Mouse (Mus musculus) heart, adult 2 months (tissue): ENCODE results near the gene Insrr. TPM values are rescaled to one million over a fixed set of nuclear protein-coding genes. Genes with fewer than 3 reads are reported as not detected.

Experiments
- DNase-seq, 2 experiments: peaks; one replicate each; pipeline ENCODE4 v3.0.0; 2021
- H3K27ac ChIP-seq: fragments of 200-600 bp; 2 replicates; pipeline ENCODE4 v1.8.1; 2022
- H3K27me3 ChIP-seq: fragments of 200-500 bp; 2 replicates; pipeline ENCODE4 v1.6.1; 2012; ENCODE audit warnings: mild to moderate bottlenecking, low read length, inconsistent platforms, mixed read lengths; ENCODE audit not compliant: control insufficient read depth, insufficient read depth
- H3K36me3 ChIP-seq: fragments of 200-500 bp; 2 replicates; pipeline ENCODE4 v1.6.1; 2012; ENCODE audit warnings: low read length, inconsistent platforms; ENCODE audit not compliant: control insufficient read depth, insufficient read depth
- H3K4me1 ChIP-seq: fragments of 200-500 bp; 2 replicates; pipeline ENCODE4 v1.6.1; 2011; ENCODE audit warnings: low read length; ENCODE audit not compliant: control insufficient read depth, insufficient read depth
- H3K4me3 ChIP-seq: fragments of 200-600 bp; 2 replicates; pipeline ENCODE4 v1.8.1; 2022
- H3K79me2 ChIP-seq: fragments of 200-500 bp; replicated peaks from 2 replicates; pipeline ENCODE4 v1.6.1; 2012; ENCODE audit warnings: mild to moderate bottlenecking, inconsistent platforms, low read length, moderate library complexity, mixed read lengths; ENCODE audit not compliant: control insufficient read depth, insufficient read depth
- H3K9ac ChIP-seq: fragments of 200-500 bp; 2 replicates; pipeline ENCODE4 v1.6.1; 2012; ENCODE audit warnings: low read depth, mild to moderate bottlenecking, control low read depth, inconsistent platforms, low read length, mixed read lengths
- CTCF ChIP-seq: fragments of 200-600 bp; IDR thresholded peaks from 2 replicates; pipeline ENCODE4 v1.8.1; 2022; ENCODE audit warnings: antibody characterized with exemption, mild to moderate bottlenecking, moderate library complexity
- EP300 ChIP-seq: fragments of 200-500 bp; IDR thresholded peaks from 2 replicates; pipeline ENCODE4 v1.6.1; 2011; ENCODE audit warnings: low read depth, low read length, control low read depth; ENCODE audit not compliant: insufficient read depth
- POLR2A ChIP-seq: fragments of 200-500 bp; IDR thresholded peaks from 2 replicates; pipeline ENCODE4 v1.6.1; 2011; ENCODE audit warnings: mild to moderate bottlenecking, low read depth, low read length, control low read depth; ENCODE audit not compliant: insufficient read depth
- WGBS: fragments of 180-500 bp; shearing (Covaris S2); methylation state at CpG from one replicate; pipeline ENCODE4 v1.1.7; 2018; 5-methylcytosine and 5-hydroxymethylcytosine counted together
- intact Hi-C: fragments of 180-260 bp; cut with DNase I; formaldehyde crosslinking; loops from one replicate; pipeline ENCODE4 v1.15.1; 2025
- polyA plus RNA-seq: library from polyadenylated mRNA; depleted of rRNA; stranded (reverse); fragments of >200 nt; gene quantifications from 2 replicates; pipeline ENCODE4 v1.2.3, GENCODE M21; 2012
- total RNA-seq, 2 experiments: library from RNA; stranded (reverse); gene quantifications; 2 replicates each; pipeline ENCODE4 v1.2.3; 2021

Insrr gene
- total and polyA plus RNA-seq, 3 experiments: 0.04 to 0.05 TPM; not detected in 1

GRCm38 (mm10) chr3:87767764-87768163 lies 29.0 kb upstream of the Insrr start:
- H3K27me3 ChIP-seq: no peaks in the 10 kb centered on the region
- H3K27ac ChIP-seq: peak overlapping the region; percentile 93
- DNase-seq: peak; percentile 65 to 71
- peak overlapping the region; percentile 63 for H3K4me3 ChIP-seq
- peak overlapping the region; percentile 73 for H3K9ac ChIP-seq
- WGBS: 30% methylated on average over 8 of the region's 8 CpGs
- peak; percentile 49 for TF ChIP-seq POLR2A
- TF ChIP-seq CTCF: no peak
- peak; percentile 65; the same call in 1 of the 2 replicates for TF ChIP-seq EP300
- intact Hi-C loops: loop anchor here (2.0 to 10.0 kb wide), 2 partner anchors 19 to 207 kb away; partner anchors contain the start of genes Lrrc71 and Nes
- peaks cover 14% of the 10 kb centered on the region for H3K4me1 ChIP-seq
- H3K79me2 ChIP-seq: no peaks in the 10 kb centered on the region
- H3K36me3 ChIP-seq: no peaks in the 10 kb centered on the region

DNA sequence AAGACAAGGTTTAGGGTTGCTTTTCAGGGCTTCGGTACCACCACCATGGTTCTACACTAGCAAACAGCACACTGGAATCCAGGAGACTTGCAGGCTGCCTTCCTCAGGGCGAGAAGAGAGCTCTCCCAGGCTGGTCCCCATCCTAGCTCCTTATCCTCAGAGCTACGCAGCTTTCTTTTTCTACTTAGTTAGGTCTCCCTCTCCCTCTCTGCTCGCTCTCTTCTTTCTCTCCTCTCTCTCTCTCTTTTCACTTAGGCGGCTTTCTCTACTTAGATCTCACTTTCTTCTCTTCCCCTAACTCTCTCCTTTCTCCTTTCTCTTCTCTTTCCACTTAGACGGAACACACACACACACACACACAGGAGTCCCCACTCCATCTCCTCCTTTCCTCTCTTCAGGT lies 28.3 kb upstream of the Insrr start:
- H3K4me1 ChIP-seq: peaks cover 14% of the 10 kb centered on the region
- H3K4me3 ChIP-seq: peak overlapping the region; percentile 63
- H3K79me2 ChIP-seq: no peaks in the 10 kb centered on the region
- no peaks in the 10 kb centered on the region for H3K36me3 ChIP-seq
- peak overlapping the region; percentile 93 for H3K27ac ChIP-seq
- 34% methylated on average over 6 of the region's 6 CpGs for WGBS
- H3K9ac ChIP-seq: peak overlapping the region; percentile 73
- intact Hi-C loops: loop anchor here (2.0 to 10.0 kb wide), 2 partner anchors 20 to 206 kb away; partner anchors contain the start of genes Lrrc71 and Nes
- TF ChIP-seq POLR2A (no peak), EP300 (no peak)
- no peaks in the 10 kb centered on the region for H3K27me3 ChIP-seq
- no peak for DNase-seq

DNA sequence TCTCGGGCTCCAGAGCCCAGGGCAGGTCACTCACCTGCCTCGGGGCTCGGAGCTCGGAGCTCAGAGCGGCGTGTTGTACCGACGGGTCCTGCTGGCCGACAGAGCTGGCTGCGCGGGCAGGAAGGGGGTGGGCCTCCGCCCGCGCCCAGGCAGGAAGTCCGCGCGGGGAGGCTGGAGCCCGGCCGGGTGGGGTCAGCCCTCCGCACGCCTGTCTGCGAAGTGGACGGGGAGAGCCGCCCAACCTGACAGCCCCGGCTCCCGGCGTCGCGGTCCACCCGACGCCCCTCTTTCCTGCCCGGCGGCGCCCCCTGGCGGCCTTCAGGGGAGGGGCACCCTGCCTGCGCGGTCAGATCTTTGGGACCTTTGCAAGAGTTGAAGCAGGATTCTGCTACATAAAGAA lies 27.9 kb upstream of the Insrr start:
- peak; percentile 92 for DNase-seq
- H3K4me1 ChIP-seq: peaks cover 13% of the 10 kb centered on the region
- WGBS: 1% methylated on average over 36 of the region's 37 CpGs
- no peaks in the 10 kb centered on the region for H3K36me3 ChIP-seq
- H3K4me3 ChIP-seq: peak overlapping the region; percentile 63
- peak overlapping the region; percentile 93 for H3K27ac ChIP-seq
- H3K79me2 ChIP-seq: no peaks in the 10 kb centered on the region
- H3K9ac ChIP-seq: peak overlapping the region; percentile 68
- intact Hi-C loops: loop anchor here (1.0 to 10.0 kb wide), 3 partner anchors 13 to 206 kb away; partner anchors contain the start of genes Lrrc71 and Nes
- TF ChIP-seq EP300 (0 out of 2 replicates have a peak, but pooled peaks have one; percentile 45), CTCF (peak; percentile 99; the same call in 1 of the 2 replicates), POLR2A (peak; percentile 83)
- no peaks in the 10 kb centered on the region for H3K27me3 ChIP-seq

GRCm38 (mm10) chr3:87769506-87769905 lies 27.2 kb upstream of the Insrr start:
- Histone ChIP-seq H3K36me3 (no peaks in the 10 kb centered on the region), H3K4me3 (peak overlapping the region; percentile 63), H3K27me3 (no peaks in the 10 kb centered on the region), H3K27ac (peak overlapping the region; percentile 93), H3K79me2 (no peaks in the 10 kb centered on the region), H3K9ac (no peak overlapping the region), H3K4me1 (peaks cover 11% of the 10 kb centered on the region)
- intact Hi-C loops: loop anchor here (1.0 to 10.0 kb wide), 3 partner anchors 13 to 205 kb away; partner anchors contain the start of genes Lrrc71 and Nes
- DNase-seq: no peak
- WGBS: 77% methylated on average over 8 of the region's 8 CpGs
- TF ChIP-seq CTCF: no peak
- TF ChIP-seq EP300: no peak
- no peak for TF ChIP-seq POLR2A

- Histone ChIP-seq H3K4me1 (peaks cover 7% of the 10 kb centered on the region), H3K27me3 (no peaks in the 10 kb centered on the region), H3K9ac (no peak overlapping the region), H3K36me3 (no peaks in the 10 kb centered on the region), H3K27ac (no peak overlapping the region), H3K4me3 (no peak overlapping the region), H3K79me2 (no peaks in the 10 kb centered on the region)
- under 1% methylated on average over 4 of the region's 4 CpGs for WGBS
- DNase-seq: no peak
- TF ChIP-seq EP300: no peak
- peak; percentile 95 for TF ChIP-seq CTCF
- intact Hi-C loops: loop anchor here (1.0 to 2.0 kb wide), 2 partner anchors 46 to 69 kb away; no protein-coding TSS in a partner anchor
These were observed 26.5 kb upstream of the Insrr start for GRCm38 (mm10) chr3:87770280-87770679.

DNA sequence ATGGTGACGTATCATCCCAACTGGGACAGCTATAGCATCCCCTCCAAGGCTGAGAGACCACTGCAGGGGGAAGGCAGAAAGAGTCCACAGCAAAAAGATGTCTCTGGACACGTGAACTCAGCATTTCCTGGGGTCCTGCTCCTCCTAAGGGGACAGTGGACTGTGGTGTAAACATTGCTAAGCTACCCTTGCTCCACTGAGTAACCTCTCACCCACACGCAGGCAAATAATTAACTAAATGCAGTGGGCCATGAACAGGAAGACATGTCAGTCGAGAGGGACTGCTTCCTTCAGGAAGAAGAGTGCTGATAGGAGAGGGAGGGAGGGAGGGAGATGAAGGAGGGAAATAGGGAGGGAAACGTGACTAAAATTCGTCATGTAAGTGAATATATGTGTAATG lies 25.7 kb upstream of the Insrr start:
- no peak overlapping the region for H3K9ac ChIP-seq
- H3K36me3 ChIP-seq: no peaks in the 10 kb centered on the region
- intact Hi-C loops: loop anchor here (2.0 kb wide), 1 partner anchor 68 kb away; no protein-coding TSS in a partner anchor

More for the DNA sequence above, 25.7 kb upstream of the Insrr start:
- peaks cover 4% of the 10 kb centered on the region for H3K4me1 ChIP-seq
- no peak overlapping the region for H3K27ac ChIP-seq
- whole genome bisulfite sequencing: 44% methylated on average over 6 of the region's 6 CpGs
- H3K79me2 ChIP-seq: no peaks in the 10 kb centered on the region
- DNase-seq: no peak
- no peak overlapping the region for H3K4me3 ChIP-seq
- no peaks in the 10 kb centered on the region; the same call in 1 of the 2 replicates for H3K27me3 ChIP-seq
- TF ChIP-seq CTCF (no peak), POLR2A (no peak), EP300 (no peak)
